Mouse (Mus musculus): ENCODE data around the gene Prr5l. TPM values are rescaled to one million over a fixed set of nuclear protein-coding genes. Genes with fewer than 3 reads are reported as not detected.

Gene Prr5l
- polyA plus RNA-seq, 1 experiment from 2014 or later, result 16.5 TPM

GRCm38 (mm10) chr2:101723333-101723881, 159.4 kb downstream of the Prr5l start:
- Histone ChIP-seq H3K4me3 (replicated peaks) (no peak overlapping the region), H3K4me1 (replicated peaks) (no peaks in the 10 kb centered on the region), H3K36me3 (no peaks in the 10 kb centered on the region), H3K4me2 (replicated peaks) (no peak overlapping the region), H3K27me3 (replicated peaks) (no peaks in the 10 kb centered on the region), H3K27ac (no peak overlapping the region), H3K9me3 (no peaks in the 10 kb centered on the region), H3K9ac (no peak overlapping the region)
- 77% methylated on average over 10 of the region's 10 CpGs for WGBS
- ATAC-seq, result no peak

GRCm38 (mm10) chr2:101722370-101723332, 160.2 kb downstream of the Prr5l start:
- Histone ChIP-seq H3K36me3 (no peaks in the 10 kb centered on the region), H3K4me1 (replicated peaks) (no peaks in the 10 kb centered on the region), H3K4me3 (replicated peaks) (no peak overlapping the region), H3K27ac (no peak overlapping the region), H3K9ac (no peak overlapping the region), H3K4me2 (replicated peaks) (no peak overlapping the region), H3K27me3 (replicated peaks) (no peaks in the 10 kb centered on the region), H3K9me3 (no peaks in the 10 kb centered on the region)
- no peak for ATAC-seq
- WGBS, result 60% methylated on average over 8 of the region's 8 CpGs

DNA sequence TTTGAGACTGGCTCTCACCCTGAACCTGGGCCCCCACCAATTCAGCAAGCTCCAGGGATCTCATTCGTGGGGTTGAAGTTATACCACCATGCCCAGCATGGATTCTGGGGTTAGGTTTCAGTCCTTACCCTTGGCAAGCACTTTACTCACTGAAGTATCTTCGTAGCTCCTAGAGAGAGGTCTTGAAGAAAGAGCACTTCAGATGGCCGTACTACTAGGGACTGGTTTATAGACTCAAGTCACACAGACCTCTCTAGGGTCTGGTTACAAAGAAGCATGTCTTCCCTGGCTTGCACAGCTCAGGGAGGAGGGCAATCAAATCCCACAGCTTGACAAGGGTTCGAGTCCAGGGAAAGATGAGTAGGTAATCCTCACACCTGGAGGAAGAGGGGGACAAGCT, 161.0 kb downstream of the Prr5l start:
- no peaks in the 10 kb centered on the region for H3K9me3 ChIP-seq
- no peaks in the 10 kb centered on the region for H3K4me1 ChIP-seq (replicated peaks)
- no peak overlapping the region for H3K27ac ChIP-seq
- H3K36me3 ChIP-seq, result no peaks in the 10 kb centered on the region
- H3K27me3 ChIP-seq (replicated peaks), result no peaks in the 10 kb centered on the region
- ATAC-seq, result no peak
- WGBS, result 92% methylated on average over 4 of the region's 4 CpGs
- no peak overlapping the region for H3K9ac ChIP-seq
- H3K4me2 ChIP-seq (replicated peaks), result no peak overlapping the region
- H3K4me3 ChIP-seq (replicated peaks), result no peak overlapping the region

- Histone ChIP-seq H3K27ac (no peak overlapping the region), H3K9me3 (no peaks in the 10 kb centered on the region), H3K27me3 (replicated peaks) (no peaks in the 10 kb centered on the region), H3K9ac (no peak overlapping the region), H3K4me1 (replicated peaks) (no peaks in the 10 kb centered on the region), H3K4me2 (replicated peaks) (no peak overlapping the region), H3K4me3 (replicated peaks) (no peak overlapping the region), H3K36me3 (no peaks in the 10 kb centered on the region)
- no peak for ATAC-seq
- 92% methylated on average over 13 of the region's 13 CpGs for WGBS
Measured at GRCm38 (mm10) chr2:101717162-101717561, 165.7 kb downstream of the Prr5l start.

DNA sequence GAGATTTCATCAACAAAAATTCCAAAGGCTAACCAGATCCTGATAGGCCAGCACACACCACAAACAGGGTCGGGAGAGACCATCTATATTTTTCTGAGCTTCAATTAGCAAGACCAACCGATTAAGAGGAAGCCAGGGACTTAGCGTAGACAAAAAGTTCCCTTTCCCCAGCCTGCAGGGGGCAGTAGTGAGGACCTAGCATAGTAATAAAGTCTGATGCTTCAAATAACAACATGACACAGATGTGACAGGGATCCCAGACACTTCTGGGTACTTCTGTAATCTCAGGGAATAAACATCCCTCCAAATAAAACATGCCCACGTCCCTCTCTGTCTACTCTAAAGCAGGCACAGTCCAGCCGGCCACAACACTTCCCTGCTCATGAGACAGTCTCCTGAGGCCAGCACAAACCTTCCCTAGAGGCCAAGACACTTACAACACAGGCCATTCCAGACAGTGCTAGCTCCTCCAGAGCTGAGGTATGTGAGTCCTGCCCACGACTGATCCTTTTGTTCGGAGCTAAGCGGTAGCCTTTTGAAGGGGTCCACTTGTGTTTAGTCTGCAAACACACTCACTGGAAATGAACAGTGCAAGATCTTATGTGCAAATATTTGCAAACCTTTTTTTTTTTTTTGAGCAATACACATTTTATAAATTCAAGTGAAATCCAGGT, 167.0 kb downstream of the Prr5l start:
- no peaks in the 10 kb centered on the region for H3K36me3 ChIP-seq
- no peaks in the 10 kb centered on the region for H3K9me3 ChIP-seq
- no peak for ATAC-seq
- no peak overlapping the region for H3K4me3 ChIP-seq (replicated peaks)
- no peak overlapping the region for H3K4me2 ChIP-seq (replicated peaks)
- no peaks in the 10 kb centered on the region for H3K27me3 ChIP-seq (replicated peaks)
- no peak overlapping the region for H3K9ac ChIP-seq
- H3K4me1 ChIP-seq (replicated peaks), result no peaks in the 10 kb centered on the region
- H3K27ac ChIP-seq, result no peak overlapping the region
- 72% methylated on average over 8 of the region's 8 CpGs for WGBS

DNA sequence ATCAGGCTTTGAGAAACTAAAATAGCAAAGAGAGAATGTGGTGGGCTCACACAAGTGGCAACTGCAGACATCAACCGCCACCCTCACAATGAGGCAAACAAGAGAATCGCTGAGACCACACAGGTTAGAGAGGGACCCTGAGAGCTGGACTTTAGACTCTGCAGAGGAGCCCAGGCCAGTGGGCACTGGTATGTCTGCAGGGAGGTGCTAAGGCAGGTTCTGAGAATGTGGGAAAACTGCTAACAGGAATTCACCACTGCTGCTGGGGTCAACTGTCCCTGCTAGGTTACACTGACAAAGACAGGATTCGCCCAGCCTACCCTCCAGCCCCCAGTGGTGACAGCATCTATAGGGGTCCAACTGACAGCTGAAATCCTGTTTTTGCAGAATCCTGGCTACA, 171.2 kb downstream of the Prr5l start:
- Histone ChIP-seq H3K9ac (no peak overlapping the region), H3K27ac (no peak overlapping the region), H3K9me3 (no peaks in the 10 kb centered on the region), H3K4me2 (replicated peaks) (no peak overlapping the region), H3K4me1 (replicated peaks) (no peaks in the 10 kb centered on the region), H3K27me3 (replicated peaks) (no peaks in the 10 kb centered on the region), H3K4me3 (replicated peaks) (no peak overlapping the region), H3K36me3 (no peaks in the 10 kb centered on the region)
- 80% methylated on average over 3 of the region's 3 CpGs for WGBS
- 0 out of 2 replicates have a peak, but pooled peaks have one; percentile 38 for ATAC-seq

DNA sequence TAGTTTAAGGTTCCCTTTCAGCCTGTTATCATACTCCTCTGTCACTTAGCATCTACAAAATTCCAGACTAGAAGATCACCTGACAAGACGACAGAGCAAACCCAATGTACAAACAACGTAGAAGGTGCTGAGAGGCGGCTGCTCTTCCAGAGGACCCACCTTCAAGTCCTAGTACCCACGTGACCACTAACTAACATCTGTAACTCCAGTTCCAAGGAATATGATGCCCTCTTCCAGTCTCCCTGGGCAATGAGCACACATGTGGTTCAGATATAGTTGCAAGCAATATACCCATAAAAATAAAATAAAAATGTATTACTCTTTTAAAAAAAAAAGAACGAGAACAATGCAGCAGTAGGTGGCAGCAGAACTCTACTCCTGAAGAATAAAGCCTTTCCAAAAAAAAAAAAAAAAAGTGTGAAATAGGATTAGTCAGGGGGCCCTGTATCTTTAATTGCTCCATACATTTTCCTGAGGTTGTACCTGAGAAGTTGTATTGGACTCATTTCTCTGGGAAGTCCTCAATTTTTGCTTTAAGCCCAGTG, 176.8 kb downstream of the Prr5l start:
- H3K9me3 ChIP-seq, result no peaks in the 10 kb centered on the region
- H3K9ac ChIP-seq, result no peak overlapping the region
- no peak overlapping the region for H3K4me3 ChIP-seq (replicated peaks)
- H3K4me1 ChIP-seq (replicated peaks), result no peaks in the 10 kb centered on the region
- no peak overlapping the region for H3K4me2 ChIP-seq (replicated peaks)
- no peaks in the 10 kb centered on the region for H3K27me3 ChIP-seq (replicated peaks)
- WGBS, result 43% methylated on average over 5 of the region's 5 CpGs
- no peaks in the 10 kb centered on the region for H3K36me3 ChIP-seq
- no peak for ATAC-seq
- H3K27ac ChIP-seq, result no peak overlapping the region

DNA sequence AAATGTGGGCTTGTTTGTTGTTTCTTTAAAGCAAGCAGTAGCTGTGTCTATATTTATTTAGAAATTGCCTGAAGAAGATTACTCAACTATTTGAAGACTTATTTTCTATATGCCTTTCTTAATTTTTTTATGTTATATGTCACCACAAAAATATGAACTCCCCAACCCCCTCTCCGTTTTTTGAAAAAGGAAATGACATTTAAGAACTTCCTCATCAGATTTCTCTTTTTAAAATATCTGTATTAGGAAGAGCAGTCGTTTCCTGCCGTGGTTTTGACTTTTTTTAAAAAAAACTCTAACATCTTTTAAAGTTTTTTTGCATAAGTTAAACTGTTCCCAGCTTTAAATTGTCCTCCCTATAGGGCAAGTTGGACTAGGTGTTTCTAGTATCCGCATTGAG, 183.5 kb downstream of the Prr5l start:
- no peak overlapping the region for H3K9ac ChIP-seq
- no peak overlapping the region for H3K4me3 ChIP-seq (replicated peaks)
- H3K27ac ChIP-seq, result no peak overlapping the region
- ATAC-seq, result no peak
- no peaks in the 10 kb centered on the region for H3K27me3 ChIP-seq (replicated peaks)
- 75% methylated on average over 4 of the region's 4 CpGs for WGBS
- no peak overlapping the region for H3K4me2 ChIP-seq (replicated peaks)
- peaks cover 6% of the 10 kb centered on the region; the same call in 1 of the 2 replicates for H3K36me3 ChIP-seq
- no peaks in the 10 kb centered on the region for H3K9me3 ChIP-seq
- H3K4me1 ChIP-seq (replicated peaks), result no peaks in the 10 kb centered on the region

DNA sequence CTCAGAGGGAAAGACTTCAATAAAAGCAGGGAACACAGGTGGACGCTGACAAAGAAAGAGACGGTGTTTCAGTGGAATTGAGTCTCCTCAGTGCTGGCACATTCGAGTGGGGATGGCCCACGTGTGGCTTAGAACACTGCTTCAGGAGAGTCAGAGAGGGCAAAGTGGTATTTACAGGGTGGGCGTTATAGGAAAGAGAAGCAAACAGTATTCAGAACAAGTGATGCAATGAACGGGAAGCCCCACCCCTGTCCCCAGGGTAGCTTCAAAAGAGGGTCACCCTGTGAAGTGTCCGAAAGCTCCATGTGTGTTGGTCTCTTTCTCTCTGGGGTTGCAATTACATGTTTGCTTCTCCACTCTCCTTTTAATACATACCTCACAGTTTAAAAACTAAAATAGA, 187.2 kb downstream of the Prr5l start:
- H3K9me3 ChIP-seq, result no peaks in the 10 kb centered on the region
- H3K9ac ChIP-seq, result no peak overlapping the region
- no peak for ATAC-seq
- peaks cover 6% of the 10 kb centered on the region; the same call in 1 of the 2 replicates for H3K36me3 ChIP-seq
- no peak overlapping the region for H3K4me2 ChIP-seq (replicated peaks)
- no peak overlapping the region for H3K27ac ChIP-seq
- no peaks in the 10 kb centered on the region for H3K4me1 ChIP-seq (replicated peaks)
- no peak overlapping the region for H3K4me3 ChIP-seq (replicated peaks)
- 91% methylated on average over 7 of the region's 7 CpGs for WGBS
- no peaks in the 10 kb centered on the region for H3K27me3 ChIP-seq (replicated peaks)

DNA sequence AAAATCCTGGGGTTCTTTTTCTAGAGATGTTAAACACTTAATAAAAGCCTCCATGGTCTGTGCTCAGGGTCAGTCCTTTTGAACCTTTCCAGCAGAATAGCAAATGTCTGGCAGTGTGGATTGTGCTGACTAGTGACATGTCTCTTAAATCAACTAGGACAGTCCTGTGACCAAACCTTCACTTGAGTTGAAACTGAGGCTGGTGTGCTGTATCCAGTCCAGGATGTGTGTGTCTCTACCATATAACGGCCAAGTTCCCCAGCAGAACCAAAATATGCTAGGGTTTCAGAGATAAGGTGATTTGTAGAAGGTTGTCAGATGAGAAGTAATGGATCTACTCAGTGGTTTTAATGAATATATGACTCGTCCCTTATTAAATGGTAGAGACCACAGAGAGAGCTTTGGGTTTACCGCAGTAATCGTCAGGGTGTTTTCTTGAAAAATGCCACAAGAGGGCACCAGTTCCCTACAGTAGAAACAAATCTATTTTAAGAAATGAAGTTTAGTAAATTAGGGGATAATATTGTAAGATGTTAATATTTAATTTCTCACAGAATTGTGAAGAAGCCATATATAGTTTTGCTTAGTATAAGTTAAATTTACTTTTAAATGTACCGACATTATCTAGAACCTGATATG, 189.1 kb downstream of the Prr5l start:
- Histone ChIP-seq H3K9ac (no peak overlapping the region), H3K9me3 (no peaks in the 10 kb centered on the region)

DNA sequence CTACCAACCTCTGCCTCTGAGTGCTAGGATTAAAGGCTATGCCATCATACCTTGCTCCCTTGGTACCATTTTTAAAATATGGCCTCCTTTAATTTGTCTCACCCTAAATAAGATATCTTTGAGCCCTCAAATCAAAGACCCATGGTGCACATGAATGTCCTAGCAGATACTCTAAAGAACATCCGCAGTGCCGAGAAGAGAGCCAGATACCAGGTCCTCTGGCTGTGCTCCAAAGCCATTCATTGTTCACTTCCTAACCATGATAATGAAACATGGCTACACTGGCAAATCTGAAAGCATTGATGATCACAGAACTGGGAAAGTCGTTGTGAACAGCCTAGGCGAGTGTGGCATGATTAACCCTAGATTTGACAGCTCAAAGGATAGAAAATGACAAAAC, 189.8 kb downstream of the Prr5l start:
- Histone ChIP-seq H3K4me1 (replicated peaks) (no peaks in the 10 kb centered on the region), H3K27ac (no peak overlapping the region), H3K27me3 (replicated peaks) (no peaks in the 10 kb centered on the region), H3K9ac (no peak overlapping the region), H3K36me3 (peaks cover 6% of the 10 kb centered on the region; the same call in 1 of the 2 replicates), H3K4me2 (replicated peaks) (no peak overlapping the region), H3K9me3 (no peaks in the 10 kb centered on the region), H3K4me3 (replicated peaks) (no peak overlapping the region)
- 69% methylated on average over 4 of the region's 4 CpGs for WGBS
- no peak for ATAC-seq

More for the DNA sequence above, 189.1 kb downstream of the Prr5l start:
- 56% methylated on average over 5 of the region's 5 CpGs for WGBS
- peaks cover 6% of the 10 kb centered on the region; the same call in 1 of the 2 replicates for H3K36me3 ChIP-seq
- no peaks in the 10 kb centered on the region for H3K4me1 ChIP-seq (replicated peaks)
- ATAC-seq, result 0 out of 2 replicates have a peak, but pooled peaks have one; percentile 15
- no peak overlapping the region for H3K27ac ChIP-seq
- no peaks in the 10 kb centered on the region for H3K27me3 ChIP-seq (replicated peaks)
- H3K4me3 ChIP-seq (replicated peaks), result no peak overlapping the region
- no peak overlapping the region for H3K4me2 ChIP-seq (replicated peaks)

Data from intestine, embryonic 15.5 days (tissue).